Mouse (Mus musculus): Measurements from ENCODE around the gene Txnrd2. TPM values are rescaled to one million over a fixed set of nuclear protein-coding genes. Genes with fewer than 3 reads are reported as not detected.

Gene Txnrd2
- total RNA-seq, 2 experiments from 2014 or later = 19.7 to 21.4 TPM

GRCm38 (mm10) chr16:18451486-18452181 is 25.4 kb downstream of the Txnrd2 start:
- Histone ChIP-seq H3K27ac (peak overlapping the region; percentile 93), H3K4me3 (no peak overlapping the region)
- peak; percentile 82 for DNase-seq (ENCODE audit: low spot score in 2 of 2)
- no peak for TF ChIP-seq CTCF (conservative IDR thresholded peaks at IDR 0.05)

GRCm38 (mm10) chr16:18452361-18452862 is 26.2 kb downstream of the Txnrd2 start:
- H3K27ac ChIP-seq = peak overlapping the region; percentile 93
- peak; percentile 32 to 58 for DNase-seq (ENCODE audit: low spot score in 2 of 2)
- H3K4me3 ChIP-seq = no peak overlapping the region; the same call in 1 of the 2 replicates
- TF ChIP-seq CTCF (conservative IDR thresholded peaks at IDR 0.05) = no peak

- no peak overlapping the region for H3K4me3 ChIP-seq
- no peak for TF ChIP-seq CTCF (conservative IDR thresholded peaks at IDR 0.05)
- DNase-seq (ENCODE audit: low spot score in 2 of 2) = no peak
- H3K27ac ChIP-seq = peak overlapping the region; percentile 93
These were observed 27.7 kb downstream of the Txnrd2 start for GRCm38 (mm10) chr16:18453846-18454245.

GRCm38 (mm10) chr16:18455407-18455806 is 29.2 kb downstream of the Txnrd2 start:
- DNase-seq (ENCODE audit: low spot score in 2 of 2) = no peak
- TF ChIP-seq CTCF (conservative IDR thresholded peaks at IDR 0.05) = no peak
- Histone ChIP-seq H3K4me3 (no peak overlapping the region), H3K27ac (no peak overlapping the region)

GRCm38 (mm10) chr16:18458661-18459060 is 32.5 kb downstream of the Txnrd2 start:
- H3K27ac ChIP-seq = peak overlapping the region; percentile 24; the same call in 1 of the 2 replicates
- no peak overlapping the region for H3K4me3 ChIP-seq
- no peak for DNase-seq (ENCODE audit: low spot score in 2 of 2)
- no peak for TF ChIP-seq CTCF (conservative IDR thresholded peaks at IDR 0.05)

GRCm38 (mm10) chr16:18459335-18459954 is 33.3 kb downstream of the Txnrd2 start:
- TF ChIP-seq CTCF (conservative IDR thresholded peaks at IDR 0.05) = no peak
- H3K4me3 ChIP-seq = no peak overlapping the region
- DNase-seq (ENCODE audit: low spot score in 2 of 2) = no peak
- peak overlapping the region; percentile 24 for H3K27ac ChIP-seq

GRCm38 (mm10) chr16:18459955-18460370 is 33.8 kb downstream of the Txnrd2 start:
- TF ChIP-seq CTCF (conservative IDR thresholded peaks at IDR 0.05) = no peak
- peak overlapping the region; percentile 24; the same call in 1 of the 2 replicates for H3K27ac ChIP-seq
- DNase-seq (ENCODE audit: low spot score in 2 of 2) = no peak
- no peak overlapping the region for H3K4me3 ChIP-seq

- H3K27ac ChIP-seq = no peak overlapping the region
- no peak overlapping the region for H3K4me3 ChIP-seq
- TF ChIP-seq CTCF (conservative IDR thresholded peaks at IDR 0.05) = no peak
- DNase-seq (ENCODE audit: low spot score in 2 of 2) = no peak
These were observed 34.6 kb downstream of the Txnrd2 start for GRCm38 (mm10) chr16:18460826-18461225.

GRCm38 (mm10) chr16:18462031-18462430 is 35.8 kb downstream of the Txnrd2 start:
- TF ChIP-seq CTCF (conservative IDR thresholded peaks at IDR 0.05) = no peak
- DNase-seq (ENCODE audit: low spot score in 2 of 2) = no peak
- Histone ChIP-seq H3K27ac (no peak overlapping the region), H3K4me3 (no peak overlapping the region)

GRCm38 (mm10) chr16:18462598-18462997 is 36.4 kb downstream of the Txnrd2 start:
- DNase-seq (ENCODE audit: low spot score in 2 of 2) = no peak
- no peak for TF ChIP-seq CTCF (conservative IDR thresholded peaks at IDR 0.05)
- Histone ChIP-seq H3K27ac (peak overlapping the region; percentile 50; the same call in 1 of the 2 replicates), H3K4me3 (no peak overlapping the region)

GRCm38 (mm10) chr16:18464271-18464670 is 38.1 kb downstream of the Txnrd2 start:
- DNase-seq (ENCODE audit: low spot score in 2 of 2) = no peak
- H3K4me3 ChIP-seq = no peak overlapping the region
- H3K27ac ChIP-seq = peak overlapping the region; percentile 50
- no peak for TF ChIP-seq CTCF (conservative IDR thresholded peaks at IDR 0.05)

GRCm38 (mm10) chr16:18470829-18471228 is 44.6 kb downstream of the Txnrd2 start:
- Histone ChIP-seq H3K27ac (no peak overlapping the region), H3K4me3 (no peak overlapping the region)
- TF ChIP-seq CTCF (conservative IDR thresholded peaks at IDR 0.05) = peak; percentile 42
- DNase-seq (ENCODE audit: low spot score in 2 of 2) = no peak

- DNase-seq (ENCODE audit: low spot score in 2 of 2) = no peak
- no peak for TF ChIP-seq CTCF (conservative IDR thresholded peaks at IDR 0.05)
- no peak overlapping the region for H3K4me3 ChIP-seq
- H3K27ac ChIP-seq = no peak overlapping the region
These were observed 45.3 kb downstream of the Txnrd2 start for GRCm38 (mm10) chr16:18471381-18471955.
